Mouse (Mus musculus): ENCODE measurements around the gene Ces2g.

GRCm38 (mm10) chr8:105010000-105010399 is 48.5 kb downstream of the Ces2g start:
- TF ChIP-seq CTCF (IDR thresholded peaks at IDR 0.05; ENCODE audit: control insufficient read depth, insufficient read depth, low read length) (no peak), POLR2A (IDR thresholded peaks at IDR 0.05; ENCODE audit: borderline replicate concordance, control insufficient read depth, low read depth, low read length) (no peak)

Data from bone marrow, adult 2 months (tissue).